Mouse (Mus musculus): ENCODE measurements around the gene Cftr. TPM values are rescaled to one million over a fixed set of nuclear protein-coding genes. Genes with fewer than 3 reads are reported as not detected.

Cftr gene
- 0.07 TPM for polyA plus RNA-seq (2015; fragmentation: Illumina TruSeq; extraction: RNeasy Lipid Tissue Mini Kit (QIAGEN cat#74804); ENCODE audit: insufficient read depth, low replicate concordance)

DNA sequence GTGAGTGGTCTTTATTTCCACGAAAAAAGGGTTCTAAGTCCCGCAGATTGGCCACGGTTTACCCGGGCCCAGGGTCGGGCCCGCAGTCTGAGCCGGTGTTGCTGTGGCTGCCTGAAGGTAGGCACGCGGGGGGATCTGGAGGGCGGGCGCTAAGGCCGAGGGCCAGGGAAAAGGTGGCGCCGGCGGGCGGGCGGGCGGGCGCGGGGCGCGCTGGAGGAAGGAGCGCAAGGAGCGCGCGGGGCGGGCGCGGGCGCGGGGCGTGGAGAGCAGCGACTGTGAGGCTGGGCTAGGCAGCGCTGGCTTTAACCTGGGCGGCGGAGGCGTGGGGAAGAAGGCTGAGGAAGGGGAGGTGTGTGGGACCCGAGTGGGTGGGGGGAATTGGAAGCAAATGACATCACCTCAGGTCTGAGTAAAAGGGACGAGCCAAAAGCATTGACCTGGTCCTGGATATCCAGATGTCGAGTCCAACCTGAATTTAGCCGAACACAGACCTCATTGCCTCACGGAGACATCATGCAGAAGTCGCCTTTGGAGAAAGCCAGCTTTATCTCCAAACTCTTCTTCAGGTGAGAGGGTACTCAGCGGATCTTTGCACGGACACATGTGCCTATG is at the start of gene Cftr:
TSS of gene Cftr (plus strand) at position 377 of the 612 bp plus-strand sequence.

Other genes starting within 250 kb of the Cftr start
- gene Wnt2, start 140.1 kb upstream of the Cftr start, polyA plus RNA-seq (2015; fragmentation: Illumina TruSeq; extraction: RNeasy Lipid Tissue Mini Kit (QIAGEN cat#74804); ENCODE audit: insufficient read depth, low replicate concordance): 0.95 TPM
- gene Asz1, start 61.6 kb upstream of the Cftr start, polyA plus RNA-seq (2015; fragmentation: Illumina TruSeq; extraction: RNeasy Lipid Tissue Mini Kit (QIAGEN cat#74804); ENCODE audit: insufficient read depth, low replicate concordance): not detected